Comparison of ENCODE assay signal across 29 mouse cellular contexts in genomic region chr4:48418831-48419468, GRCm38 (mm10). TPM values are rescaled to one million over a fixed set of nuclear protein-coding genes. Genes with fewer than 3 reads are reported as not detected.
DNase-seq lines count a peak whose midpoint lies in the region; ATAC-seq lines count a peak whose summit lies in the region.
"Had no signal": no experiment of that assay in that cellular context is flagged by ENCODE, and none has a peak within 500 bp of the region (broad histone marks: within the 10 kb centered on the region; RNA-seq: fewer than 3 reads in every experiment).

No protein-coding gene starts in this region.

- no peak overlapping the region for H3K9ac ChIP-seq in liver, embryonic 11.5 days (ENCODE audit: low read depth, low read length)
- H3K9ac ChIP-seq: forebrain, postnatal 0 days; hindbrain, embryonic 13.5 days; limb, embryonic 13.5 days; midbrain, embryonic 15.5 days had no signal

- no peaks in the 10 kb centered on the region for H3K27me3 ChIP-seq in liver, embryonic 11.5 days (replicated peaks; ENCODE audit: control insufficient read depth, insufficient read depth, low read length)
- H3K27me3 ChIP-seq: CH12.LX; hindbrain, embryonic 13.5 days; limb, embryonic 13.5 days; midbrain, embryonic 15.5 days had no signal

- no peak overlapping the region for H3K4me2 ChIP-seq in liver, embryonic 11.5 days
- H3K4me2 ChIP-seq: heart, embryonic 11.5 days; hindbrain, embryonic 13.5 days; limb, embryonic 13.5 days; midbrain, embryonic 15.5 days had no signal

- H3K4me3 ChIP-seq in liver, embryonic 11.5 days (ENCODE audit: low read depth, low read length) = no peak overlapping the region
- H3K4me3 ChIP-seq: erythroblast, embryonic 14.5 days; hindbrain, embryonic 13.5 days; limb, embryonic 13.5 days; midbrain, embryonic 10.5 days; midbrain, embryonic 15.5 days had no signal

- no peak overlapping the region for H3K27ac ChIP-seq in liver, embryonic 11.5 days (ENCODE audit: low read depth, low read length)
- H3K27ac ChIP-seq: hindbrain, embryonic 13.5 days; kidney, postnatal 0 days; limb, embryonic 13.5 days; macrophage; midbrain, embryonic 10.5 days; midbrain, embryonic 15.5 days; stomach, postnatal 0 days had no signal

- no peaks in the 10 kb centered on the region for H3K4me1 ChIP-seq in liver, embryonic 11.5 days (replicated peaks; ENCODE audit: control insufficient read depth, insufficient read depth, low read length)
- H3K4me1 ChIP-seq: limb, embryonic 13.5 days; midbrain, embryonic 15.5 days had no signal

- H3K36me3 ChIP-seq in liver, embryonic 11.5 days (ENCODE audit: control insufficient read depth, insufficient read depth, low read length) = peaks cover 5% of the 10 kb centered on the region; the same call in 1 of the 2 replicates
- H3K36me3 ChIP-seq: midbrain, embryonic 15.5 days had no signal

- 81% methylated on average over 8 of the region's 8 CpGs for WGBS in liver, embryonic 11.5 days

- peak; percentile 22 for DNase-seq in liver, embryonic 11.5 days (ENCODE audit: low spot score)
- no peak for DNase-seq in liver
- DNase-seq in adipocyte (ENCODE audit: low spot score) = peak; percentile 9
- no peak for DNase-seq in B cell, adult 2 months
- DNase-seq in embryo, embryonic 10.5 days (ENCODE audit: low spot score) = no peak
- DNase-seq: adrenal gland, postnatal 10 days; cerebellum, adult 11-12 months; cerebellum, adult 9-11 months; forebrain, postnatal 0 days; gastrocnemius, postnatal 10 days; heart, adult 18-20 months; heart, postnatal 4 days; kidney, adult 11 months; kidney, postnatal 4 days; right cerebral cortex, postnatal 4 days; thymus, adult 18-20 months; thymus, postnatal 25 days had no signal

- no peak for ATAC-seq in liver, embryonic 11.5 days (replicated peaks; ENCODE audit: low FRiP score)
- ATAC-seq in granulocyte monocyte progenitor cell, adult 5-6 weeks (replicated peaks; ENCODE audit: poor library complexity, severe bottlenecking) = peak; percentile 88
- ATAC-seq in megakaryocyte progenitor cell, adult 5-6 weeks (replicated peaks; ENCODE audit: poor library complexity) = peak; percentile 84
- ATAC-seq: forebrain, postnatal 0 days; midbrain, embryonic 15.5 days had no signal

- H3K9me3 ChIP-seq in liver, embryonic 11.5 days (ENCODE audit: control insufficient read depth, low read length) = no peaks in the 10 kb centered on the region
- H3K9me3 ChIP-seq: hindbrain, embryonic 13.5 days; limb, embryonic 13.5 days; midbrain, embryonic 10.5 days; midbrain, embryonic 15.5 days had no signal

RNA-seq across cellular contexts. Expression of gene Tex10, which starts 54.3 kb away (rescaled TPM):
- 69.3 and 73.3 TPM in 2 replicates for polyA plus RNA-seq in liver, embryonic 11.5 days (2014; fragmentation: Nextera tagmentation; extraction: Ambion mirVana)
- 45.3 and 55.8 TPM in 2 replicates for total RNA-seq in granulocyte monocyte progenitor cell, adult 5-6 weeks (2014; fragmentation: Nextera tagmentation)
- 40.6 and 54.1 TPM in 2 replicates for total RNA-seq in granulocyte monocyte progenitor cell, adult 5-6 weeks (2017)
- total RNA-seq in megakaryocyte progenitor cell, adult 5-6 weeks (2015) = 63.1 and 80.1 TPM in 2 replicates
- 41.7 and 58.1 TPM in 2 replicates for total RNA-seq in megakaryocyte progenitor cell, adult 5-6 weeks (2017)

Comparison
In these comparisons a context has a peak if more than half of its experiments do, and no peak if none do; other contexts are left out.
1. DNase-seq: peak in liver, embryonic 11.5 days (single experiment) and adipocyte (single experiment); none in liver (single experiment), B cell, adult 2 months (0 of 2) and embryo, embryonic 10.5 days (single experiment).